Mouse (Mus musculus) heart, adult 10 weeks (tissue): ENCODE results near the gene Dalrd3. TPM values are rescaled to one million over a fixed set of nuclear protein-coding genes. Genes with fewer than 3 reads are reported as not detected.

Experiments
- polyA plus RNA-seq: library from polyadenylated mRNA; stranded (reverse); fragments of 350-450 nt; fragmentation: Illumina TruSeq; extraction: RNeasy Lipid Tissue Mini Kit (QIAGEN cat#74804); gene quantifications from one replicate; pipeline ENCODE4 v1.2.3, GENCODE M21; 2014; ENCODE audit warnings: low read depth, low replicate concordance

Dalrd3 gene
- polyA plus RNA-seq: 40.3 TPM

DNA sequence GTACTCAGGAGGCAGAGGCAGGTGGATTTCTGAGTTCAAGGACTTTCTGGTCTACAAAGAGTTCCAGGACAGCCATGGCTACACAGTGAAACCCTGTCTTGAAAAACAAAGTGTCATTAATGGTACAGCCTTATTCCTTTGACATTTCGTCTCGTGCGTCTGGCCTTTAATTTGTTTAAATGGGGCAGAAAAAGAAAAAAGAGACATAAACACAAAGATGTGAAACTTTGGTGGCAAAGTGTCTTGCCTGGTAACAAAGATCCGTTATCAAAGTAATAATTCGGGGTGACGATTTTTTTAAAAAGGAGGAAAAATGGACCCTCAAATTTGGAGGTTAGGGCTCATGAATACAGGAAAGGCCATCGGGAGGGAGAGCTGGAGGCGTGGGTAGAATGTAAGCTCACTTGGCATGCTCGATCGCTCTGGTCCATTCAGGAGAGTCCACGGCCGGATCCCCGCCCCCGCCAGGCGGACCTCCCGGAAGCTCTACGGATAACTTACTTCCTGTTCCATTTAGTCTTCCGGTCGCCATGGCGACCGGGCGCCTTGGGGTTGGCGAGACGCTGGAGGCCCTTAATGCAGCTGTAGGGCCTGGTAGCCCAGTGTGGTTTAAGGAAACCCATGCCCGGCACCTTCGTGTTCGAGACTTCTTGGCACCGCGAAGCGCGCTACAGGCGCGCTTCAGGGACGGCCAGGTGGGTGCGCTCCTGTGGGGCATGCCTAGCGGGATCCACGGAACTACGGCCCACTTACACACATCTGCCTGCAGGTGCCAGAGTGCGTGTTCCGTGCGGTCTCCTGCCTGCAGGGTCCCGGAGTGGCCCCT is at the start of gene Dalrd3:
Gene Dalrd3, plus strand, starts transcription at position 506 of the 826 bp plus-strand sequence.

GRCm38 (mm10) chr9:108560227-108560841 is 9.4 kb upstream of the Dalrd3 start, which contains the start of gene Impdh2:
Gene Impdh2, plus strand, starts transcription at chr9:108560286.

GRCm38 (mm10) chr9:108566815-108567776 is 2.6 kb upstream of the Dalrd3 start, which contains the start of gene Ndufaf3:
Gene Ndufaf3, minus strand, starts transcription at chr9:108567434.

GRCm38 (mm10) chr9:108578545-108579343 is 9.1 kb downstream of the Dalrd3 start, which contains the start of gene Wdr6:
Gene Wdr6, minus strand, starts transcription at chr9:108578739.

GRCm38 (mm10) chr9:108596998-108597764 is 27.5 kb downstream of the Dalrd3 start, which contains the start of gene P4htm:
Gene P4htm, minus strand, starts transcription at chr9:108597667.

Other genes starting within 250 kb of the Dalrd3 start
- gene Gpx1, start 231.0 kb upstream of the Dalrd3 start, polyA plus RNA-seq: 131 TPM
- 61.1 TPM for gene Usp4, start 222.0 kb upstream of the Dalrd3 start, polyA plus RNA-seq
- gene 1700102P08Rik, start 177.1 kb upstream of the Dalrd3 start, polyA plus RNA-seq: 0.86 TPM
- gene Ccdc36, start 141.4 kb upstream of the Dalrd3 start, polyA plus RNA-seq: not detected
- gene BC048562, start 133.4 kb upstream of the Dalrd3 start, polyA plus RNA-seq: not detected
- gene Ccdc71, start 109.4 kb upstream of the Dalrd3 start, polyA plus RNA-seq: 13.9 TPM
- gene Klhdc8b, start 108.3 kb upstream of the Dalrd3 start, polyA plus RNA-seq: 18.2 TPM
- 225 TPM for gene Lamb2, start 90.2 kb upstream of the Dalrd3 start, polyA plus RNA-seq
- 100 TPM for gene Usp19, start 79.3 kb upstream of the Dalrd3 start, polyA plus RNA-seq
- 78.2 TPM for gene Qars, start 62.2 kb upstream of the Dalrd3 start, polyA plus RNA-seq
- 50.0 TPM for gene Qrich1, start 53.1 kb upstream of the Dalrd3 start, polyA plus RNA-seq
- 66.9 TPM for gene Impdh2, start 9.6 kb upstream of the Dalrd3 start, polyA plus RNA-seq
- gene Ndufaf3, start 2.5 kb upstream of the Dalrd3 start, polyA plus RNA-seq: 41.2 TPM
- 15.6 TPM for gene Wdr6, start 8.9 kb downstream of the Dalrd3 start, polyA plus RNA-seq
- gene P4htm, start 27.8 kb downstream of the Dalrd3 start, polyA plus RNA-seq: 17.8 TPM
- 39.2 TPM for gene Arih2, start 79.5 kb downstream of the Dalrd3 start, polyA plus RNA-seq
- gene Slc25a20, start 92.2 kb downstream of the Dalrd3 start, polyA plus RNA-seq: 202 TPM
- 62.2 TPM for gene Prkar2a, start 119.4 kb downstream of the Dalrd3 start, polyA plus RNA-seq
- gene Ip6k2, start 213.9 kb downstream of the Dalrd3 start, polyA plus RNA-seq: 22.0 TPM
- gene Nckipsd, start 238.5 kb downstream of the Dalrd3 start, polyA plus RNA-seq: 11.4 TPM